Mouse (Mus musculus) E14TG2a.4 (cell line): ENCODE data around the gene Arfip1.

Experiments used
- CTCF ChIP-seq: conservative IDR thresholded peaks from 2 replicates; pipeline ENCODE4 v1.5.1; 2014; ENCODE audit warnings: low read length
- NANOG ChIP-seq: IDR thresholded peaks from 2 replicates; pipeline ENCODE4 v1.6.1; 2014; ENCODE audit warnings: borderline replicate concordance, low read length, mixed read lengths

- TF ChIP-seq CTCF (no peak), NANOG (no peak)
Measured at GRCm38 (mm10) chr3:84558301-84558700, 24.1 kb downstream of the Arfip1 start.
